Mouse (Mus musculus) adrenal gland, adult 8-10 months (tissue): Measurements from ENCODE around the gene Cabs1. TPM values are rescaled to one million over a fixed set of nuclear protein-coding genes. Genes with fewer than 3 reads are reported as not detected.

Source experiments
- DNase-seq: peaks from one replicate; pipeline ENCODE4 v3.0.0; 2022
- total RNA-seq, 4 experiments: library from RNA; stranded (reverse); gene quantifications; 2 replicates each; pipeline ENCODE4 v1.2.4; 2022

The Cabs1 gene
- not detected for total RNA-seq

DNA sequence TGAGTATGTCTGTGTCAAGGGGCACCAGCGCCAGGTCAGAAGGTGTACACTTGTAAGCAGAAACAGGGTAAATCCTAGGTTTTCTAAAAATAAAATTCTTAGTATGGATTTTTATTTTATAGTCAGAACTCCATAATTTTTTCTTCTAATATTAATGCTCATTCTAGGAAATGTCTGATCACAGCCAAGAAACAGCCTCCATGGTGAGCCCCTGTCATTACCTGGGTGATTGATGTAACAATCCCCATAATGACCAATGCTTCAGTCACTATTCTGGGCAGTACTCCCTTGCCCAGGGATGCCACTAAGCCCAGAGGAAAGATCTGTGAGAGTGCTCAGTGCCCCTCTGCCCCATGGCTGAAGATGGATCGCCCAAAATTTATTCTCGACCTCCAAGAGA is at the start of gene Cabs1:
Gene Cabs1, plus strand, starts transcription at position 301 of the 400 bp plus-strand sequence.
- DNase-seq = no peak

DNA sequence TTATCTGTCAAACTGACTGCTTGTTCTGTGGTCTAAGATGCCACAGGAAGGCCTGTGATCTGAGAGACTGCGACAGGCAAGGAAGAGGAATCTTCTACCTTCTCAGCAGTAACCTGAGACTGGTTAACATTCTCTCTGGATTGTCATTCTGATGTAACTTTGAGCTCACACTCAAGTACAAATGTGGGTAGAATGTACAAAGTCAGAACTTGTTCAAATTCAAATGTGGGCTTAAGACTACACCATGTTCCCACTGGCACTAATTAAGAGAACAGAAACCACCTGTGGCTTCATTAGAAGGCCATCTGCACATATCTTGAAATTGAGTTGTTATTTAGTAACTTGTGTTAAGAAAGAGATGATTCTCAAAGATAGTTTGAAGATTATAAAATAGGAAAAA is 47.6 kb upstream of the Cabs1 start:
- no peak for DNase-seq

DNA sequence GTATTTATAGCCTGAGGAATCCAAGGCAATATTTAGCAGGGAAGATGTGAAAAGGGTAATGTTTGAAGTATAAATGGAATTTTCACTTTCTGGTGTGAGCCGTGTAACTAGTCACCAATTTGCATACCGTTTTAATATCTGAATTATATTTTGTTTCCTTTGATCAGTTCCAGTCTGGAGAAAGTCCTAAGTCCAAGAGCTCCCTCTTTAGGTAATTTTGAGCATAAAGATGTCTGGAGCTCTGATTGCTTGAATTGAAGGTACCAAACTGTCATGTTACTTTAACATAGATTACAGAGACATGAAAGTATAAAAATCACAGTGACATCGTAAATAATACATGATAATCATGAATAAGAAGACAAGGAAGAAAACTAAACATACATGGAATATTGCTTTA is 38.5 kb upstream of the Cabs1 start:
- no peak for DNase-seq

DNA sequence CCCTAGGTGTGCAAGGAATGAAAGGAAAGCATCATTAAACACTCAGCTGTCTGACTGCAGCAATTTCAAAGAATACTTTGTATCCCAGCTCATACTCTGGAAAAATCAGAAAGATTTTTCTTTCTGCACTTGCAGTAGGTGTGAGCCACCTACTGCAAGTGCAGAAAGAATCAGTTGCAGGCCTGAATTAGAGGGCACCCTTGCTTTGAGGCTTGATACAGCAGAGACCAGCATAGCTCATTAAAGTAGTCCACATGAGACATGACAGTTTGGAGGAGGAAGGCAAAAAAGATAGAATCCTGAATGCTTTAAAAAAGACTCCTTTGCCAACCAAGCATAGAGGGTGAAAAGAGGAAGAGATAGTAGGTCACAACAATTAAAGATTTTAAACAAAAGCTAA is 36.7 kb upstream of the Cabs1 start:
- no peak for DNase-seq

DNA sequence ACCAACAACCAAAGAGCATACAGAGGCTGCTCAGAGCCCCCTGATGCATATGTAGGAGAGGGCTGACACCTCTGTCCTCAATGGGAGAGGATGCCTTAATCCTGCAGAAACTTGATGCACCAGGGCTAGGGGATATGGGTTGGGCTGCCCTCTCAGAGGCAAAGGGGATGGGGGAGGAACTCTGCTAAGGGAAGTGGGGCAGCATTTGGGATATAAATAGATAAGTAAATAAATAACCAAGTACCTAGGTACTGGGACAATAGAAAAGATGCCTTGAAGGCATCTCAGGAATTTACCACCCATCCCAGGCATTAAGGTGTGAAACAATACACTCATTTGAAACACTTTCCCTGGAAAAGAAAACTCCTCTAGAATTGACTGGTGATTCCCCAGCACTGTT is 27.4 kb upstream of the Cabs1 start:
- no peak for DNase-seq

DNA sequence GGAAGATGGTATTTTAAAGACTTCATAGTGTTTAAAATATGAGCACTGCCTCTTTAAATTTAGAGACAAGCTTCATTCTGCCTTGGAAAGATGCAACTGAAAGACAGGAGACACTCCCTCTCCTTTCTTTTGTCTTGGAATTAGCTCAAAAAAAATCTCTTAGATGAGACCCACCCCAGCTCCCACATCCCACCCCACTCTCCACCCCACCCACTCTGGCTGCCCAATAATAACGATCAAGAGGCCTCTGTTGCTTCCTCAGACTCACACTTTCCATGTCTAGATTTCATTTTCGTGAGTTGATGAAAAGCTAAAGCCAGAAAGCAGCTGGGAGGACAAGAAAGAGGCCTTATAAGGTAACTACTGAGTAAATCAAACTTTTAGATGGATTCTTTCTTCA is 10.0 kb upstream of the Cabs1 start, which contains the start of the genes 2310003L06Rik and Gm28434:
Gene 2310003L06Rik, plus strand, starts transcription at position 259 of the 400 bp plus-strand sequence.
Gene Gm28434, plus strand, starts transcription at position 317 of the 400 bp plus-strand sequence.
- DNase-seq = no peak

DNA sequence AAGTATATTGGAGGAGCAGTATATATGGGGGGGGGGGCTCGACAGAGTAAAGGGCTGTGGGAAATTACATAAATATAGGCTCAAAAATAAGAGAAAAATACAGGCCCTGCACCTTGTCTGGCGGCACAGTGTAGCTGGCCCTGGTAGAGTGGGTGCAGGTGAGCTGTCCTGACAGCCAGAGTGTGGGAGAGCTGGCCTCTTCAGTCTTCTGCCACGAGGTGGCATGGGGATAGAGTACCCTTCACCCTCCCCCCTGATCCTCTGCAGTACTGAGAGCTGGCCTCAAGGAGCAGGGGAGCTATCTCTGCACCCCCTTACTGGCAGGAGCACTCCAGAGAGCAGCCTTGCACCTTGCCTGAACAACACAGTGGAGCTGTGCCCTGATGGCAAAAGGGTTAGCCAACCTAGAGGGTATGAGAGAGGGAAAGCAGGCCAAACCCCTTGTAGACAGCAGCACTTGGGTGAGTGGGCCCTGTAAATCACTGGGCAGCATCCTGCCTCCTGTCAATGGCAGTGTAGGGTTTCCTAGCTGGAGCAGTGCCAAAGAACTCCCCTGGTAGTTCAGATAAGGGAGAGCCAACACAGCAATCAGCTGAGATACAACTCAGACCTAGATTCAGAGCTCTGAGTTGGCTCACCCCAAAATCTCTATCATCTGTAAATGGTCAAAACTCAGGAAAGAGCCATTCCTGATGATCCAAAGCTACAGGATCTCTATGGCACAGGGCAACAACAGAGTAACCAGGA is 3.4 kb downstream of the Cabs1 start:
- DNase-seq = no peak

DNA sequence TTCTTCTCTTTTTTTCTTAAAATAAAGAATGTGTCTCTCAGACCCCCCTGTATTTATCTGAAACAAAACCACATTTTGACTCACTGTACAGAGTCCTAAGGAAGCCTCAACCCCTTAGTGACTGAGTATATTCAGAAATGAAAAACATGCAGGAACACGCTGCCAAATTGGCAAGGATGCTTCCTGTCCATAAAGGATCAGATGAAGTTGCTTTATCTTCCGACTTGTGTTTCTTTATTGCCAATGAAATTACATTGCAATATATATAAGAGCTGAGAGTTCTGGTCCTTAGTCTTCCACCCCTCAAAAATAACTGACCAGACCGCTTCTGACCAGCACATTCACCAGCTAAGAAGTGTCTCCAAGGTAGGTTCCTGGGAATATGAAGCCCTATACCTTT is 23.0 kb downstream of the Cabs1 start, which contains the start of gene Smr3a:
Gene Smr3a, plus strand, starts transcription at position 301 of the 400 bp plus-strand sequence.
- no peak for DNase-seq

DNA sequence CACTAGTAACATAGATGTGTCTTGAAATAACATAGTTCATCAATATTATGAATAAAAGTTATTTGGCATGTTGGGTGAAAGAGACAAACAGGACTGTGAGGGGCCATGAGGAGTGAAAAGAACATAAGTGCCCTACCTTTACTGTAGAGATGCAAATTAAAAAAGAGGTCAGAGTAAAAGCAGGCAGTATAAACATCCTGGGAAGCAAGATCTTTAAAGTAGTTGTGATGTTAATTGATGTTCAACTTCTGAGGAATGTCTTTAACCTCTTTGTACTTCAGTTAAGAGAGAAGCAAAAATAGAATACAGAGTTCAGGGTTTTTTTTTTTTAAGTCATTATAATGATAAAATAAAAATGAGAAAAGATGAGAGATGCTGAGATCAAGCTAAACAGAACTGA is 26.0 kb downstream of the Cabs1 start:
- DNase-seq = no peak

Other genes starting within 250 kb of the Cabs1 start
- gene Csn1s2a, start 204.9 kb upstream of the Cabs1 start, total RNA-seq = not detected
- gene Csn1s2b, start 171.4 kb upstream of the Cabs1 start, total RNA-seq = not detected
- gene Prr27, start 153.8 kb upstream of the Cabs1 start, total RNA-seq = not detected
- gene Odam, start 94.4 kb upstream of the Cabs1 start, total RNA-seq = not detected
- gene Csn3, start 53.9 kb upstream of the Cabs1 start, total RNA-seq = not detected
- not detected for gene 2310003L06Rik, start 10.0 kb upstream of the Cabs1 start, total RNA-seq
- gene Gm28434, start 9.9 kb upstream of the Cabs1 start, total RNA-seq = not detected
- not detected for gene Smr3a, start 23.1 kb downstream of the Cabs1 start, total RNA-seq
- not detected for gene Smr2, start 107.1 kb downstream of the Cabs1 start, total RNA-seq
- gene Gm11116, start 132.1 kb downstream of the Cabs1 start, total RNA-seq = not detected
- gene Gm11115, start 174.7 kb downstream of the Cabs1 start, total RNA-seq = not detected